Mouse (Mus musculus): ENCODE measurements around the gene 4930433I11Rik.
"Not testable (repeated sequence)": the region's sequence is repeated elsewhere in the genome, so short reads cannot be mapped to it uniquely, and the experiment has no call there.

The 4930433I11Rik gene

DNA sequence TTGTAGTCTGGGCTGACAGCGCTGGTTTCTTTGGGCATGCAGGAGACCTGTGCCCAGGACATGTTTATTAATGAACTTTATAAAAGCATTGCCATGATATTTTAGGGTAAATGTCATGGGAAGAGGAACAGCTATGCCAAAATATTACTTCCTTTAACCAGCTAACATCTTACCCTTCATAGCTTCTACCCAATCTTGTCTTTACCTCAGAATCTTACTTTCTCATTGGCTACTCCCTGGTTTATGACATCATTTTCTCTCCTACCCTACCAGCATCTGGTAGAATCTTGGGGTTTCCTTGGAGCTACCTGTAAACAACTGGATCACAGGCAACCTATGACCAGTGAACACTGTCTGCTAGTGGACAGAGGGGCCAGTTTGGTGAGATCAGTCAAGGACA is at the start of gene 4930433I11Rik:
4930433I11Rik (plus strand) TSS at position 301 of the 400 bp plus-strand sequence.
- DNase-seq (ENCODE audit: low spot score in 2 of 2): no peak

DNA sequence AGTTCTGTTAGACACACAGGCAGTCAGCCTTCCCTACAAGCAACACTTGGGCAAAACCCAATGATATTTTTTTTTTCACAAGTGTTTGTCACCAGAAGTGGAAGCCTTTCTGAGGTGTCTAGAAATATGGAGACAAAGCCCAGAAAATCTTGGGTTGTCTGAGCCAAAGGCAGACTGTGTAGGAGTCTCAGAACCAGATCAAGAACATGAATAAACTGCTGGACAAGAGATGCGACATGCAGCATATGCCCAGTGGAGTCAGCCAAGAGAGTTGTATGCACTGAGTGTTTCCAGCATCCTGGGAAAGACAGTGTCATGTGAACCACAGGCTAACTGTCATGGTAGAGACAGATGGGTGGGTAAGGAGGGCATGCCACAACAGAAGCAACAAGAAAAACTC is 48.0 kb upstream of the 4930433I11Rik start:
- DNase-seq (ENCODE audit: low spot score in 2 of 2): no peak

DNA sequence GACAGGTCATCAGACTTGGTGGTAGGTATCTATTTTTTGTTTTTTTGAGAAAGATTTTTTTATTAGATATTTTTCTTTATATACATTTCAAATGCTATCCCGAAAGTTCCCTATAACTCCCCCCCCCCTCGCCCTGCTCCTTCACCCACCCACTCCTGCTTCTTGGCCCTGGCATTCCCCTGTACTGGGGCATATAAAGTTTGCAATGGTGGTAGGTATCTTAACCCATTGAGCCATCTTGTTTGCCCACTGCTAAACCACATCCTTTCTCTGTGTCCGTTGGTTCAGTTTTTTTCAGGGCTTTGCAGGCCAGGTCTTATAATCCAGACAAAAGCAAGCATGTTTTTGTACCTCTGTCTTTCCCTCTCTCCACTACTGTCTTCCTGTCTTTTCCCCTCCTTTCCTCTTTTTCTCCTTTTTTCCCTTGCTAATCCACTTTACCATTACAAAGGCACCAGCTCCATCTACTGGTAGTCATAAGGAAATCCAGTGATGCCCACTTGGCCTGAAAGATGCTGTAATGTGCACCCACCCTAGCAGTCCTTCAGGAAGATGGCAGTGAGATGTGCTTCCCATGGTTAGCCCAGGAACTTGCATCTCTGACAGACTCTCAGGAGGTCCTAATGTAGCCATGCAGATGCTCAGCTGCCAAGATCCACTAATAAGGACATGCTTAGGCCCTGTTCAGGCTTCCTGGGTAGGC is 45.0 kb upstream of the 4930433I11Rik start:
- no peak for DNase-seq (ENCODE audit: low spot score in 2 of 2)

- not testable (repeated sequence) for DNase-seq (ENCODE audit: low spot score in 2 of 2)
Observed at GRCm38 (mm10) chr7:41032419-41032818, 45.1 kb downstream of the 4930433I11Rik start, which contains the start of gene Gm4884. TSS of gene Gm4884 (plus strand) at chr7:41032719.

- not testable (repeated sequence) for DNase-seq (ENCODE audit: low spot score in 2 of 2)
Observed at GRCm38 (mm10) chr7:41044058-41044457, 56.7 kb downstream of the 4930433I11Rik start.

All from natural killer cell, adult 2 months (primary cell).